In genomic region chr9:61163671-61164288, GRCm38 (mm10) we compare ENCODE assay signal across 9 mouse cellular contexts.
DNase-seq lines count a peak whose midpoint lies in the region; ATAC-seq and TF ChIP-seq lines count a peak whose summit lies in the region.
"Had no signal": no experiment of that assay in that cellular context is flagged by ENCODE, and none has a peak within 500 bp of the region (broad histone marks: within the 10 kb centered on the region; RNA-seq: fewer than 3 reads in every experiment).

No protein-coding gene starts in this region.

- ATAC-seq in common myeloid progenitor, adult 5-6 weeks (replicated peaks; ENCODE audit: low read depth, poor library complexity, severe bottlenecking) = 0 out of 2 replicates have a peak, but pooled peaks have one; percentile 32
- peak; percentile 15; the same call in 1 of the 2 replicates for ATAC-seq in limb, embryonic 15.5 days (ENCODE audit: insufficient number of reproducible peaks, low FRiP score, low TSS enrichment, low read depth)
- ATAC-seq in megakaryocyte-erythroid progenitor cell, adult 5-6 weeks (replicated peaks; ENCODE audit: low FRiP score, low TSS enrichment, poor library complexity, severe bottlenecking) = no peak

- peak overlapping the region; percentile 7 for H3K4me2 ChIP-seq in limb, embryonic 15.5 days
- H3K4me2 ChIP-seq: liver, embryonic 15.5 days had no signal

- WGBS in heart, adult 2 months = 77% methylated on average over 19 of the region's 19 CpGs
- WGBS in heart, embryonic 10.5 days = 74% methylated on average over 19 of the region's 19 CpGs
- 17% methylated on average over 19 of the region's 19 CpGs for WGBS in limb, embryonic 15.5 days

- no peak for TF ChIP-seq POLR2A in heart, adult 2 months (IDR thresholded peaks at IDR 0.05; ENCODE audit: insufficient read depth, low read depth, low read length)

- no peaks in the 10 kb centered on the region for H3K9me3 ChIP-seq in heart, embryonic 10.5 days
- H3K9me3 ChIP-seq in limb, embryonic 15.5 days = no peaks in the 10 kb centered on the region
- H3K9me3 ChIP-seq: liver, embryonic 15.5 days had no signal

- H3K36me3 ChIP-seq in heart, adult 2 months (ENCODE audit: control insufficient read depth, insufficient read depth, low read length) = no peaks in the 10 kb centered on the region
- no peaks in the 10 kb centered on the region for H3K36me3 ChIP-seq in heart, embryonic 10.5 days
- H3K36me3 ChIP-seq in limb, embryonic 15.5 days = no peaks in the 10 kb centered on the region
- H3K36me3 ChIP-seq: liver, embryonic 15.5 days had no signal

- DNase-seq in heart, adult 2 months = peak; percentile 34 to 52
- DNase-seq in heart, embryonic 10.5 days (ENCODE audit: low spot score) = no peak
- peak; percentile 55 for DNase-seq in heart, adult 8-10 months (ENCODE audit: low spot score)
- no peak for DNase-seq in layer of hippocampus, postnatal 36 days
- no peak for DNase-seq in right cerebral cortex, postnatal 4 days

- peak overlapping the region; percentile 17; the same call in 1 of the 2 replicates for H3K27ac ChIP-seq in heart, adult 2 months
- no peak overlapping the region for H3K27ac ChIP-seq in heart, embryonic 10.5 days
- peak overlapping the region; percentile 75 for H3K27ac ChIP-seq in limb, embryonic 15.5 days
- H3K27ac ChIP-seq: liver, embryonic 15.5 days had no signal

- intact Hi-C loops in heart, adult 2 months (cut with DNase I) = no loop called here

- H3K79me2 ChIP-seq in heart, adult 2 months (replicated peaks; ENCODE audit: control insufficient read depth, insufficient read depth, low read length) = no peaks in the 10 kb centered on the region

- no peak overlapping the region for H3K9ac ChIP-seq in heart, adult 2 months (ENCODE audit: low read depth, low read length)
- no peak overlapping the region for H3K9ac ChIP-seq in limb, embryonic 15.5 days
- H3K9ac ChIP-seq: liver, embryonic 15.5 days had no signal

- TF ChIP-seq CTCF in heart, adult 2 months (IDR thresholded peaks at IDR 0.05) = no peak

- no peaks in the 10 kb centered on the region for H3K27me3 ChIP-seq in heart, adult 2 months (ENCODE audit: control insufficient read depth, insufficient read depth, low read length)
- H3K27me3 ChIP-seq in heart, embryonic 10.5 days (ENCODE audit: insufficient read depth, poor library complexity, severe bottlenecking) = peaks cover 65% of the 10 kb centered on the region
- peaks cover 31% of the 10 kb centered on the region for H3K27me3 ChIP-seq in limb, embryonic 15.5 days
- H3K27me3 ChIP-seq: liver, embryonic 15.5 days had no signal

- no peak for TF ChIP-seq EP300 in heart, adult 2 months (IDR thresholded peaks at IDR 0.05; ENCODE audit: insufficient read depth, low read depth, low read length)

- H3K4me3 ChIP-seq in heart, adult 2 months = no peak overlapping the region
- no peak overlapping the region for H3K4me3 ChIP-seq in heart, embryonic 10.5 days
- H3K4me3 ChIP-seq in limb, embryonic 15.5 days = no peak overlapping the region
- H3K4me3 ChIP-seq: liver, embryonic 15.5 days had no signal

- peaks cover 5% of the 10 kb centered on the region for H3K4me1 ChIP-seq in heart, adult 2 months (ENCODE audit: control insufficient read depth, insufficient read depth, low read length)
- peaks cover 26% of the 10 kb centered on the region for H3K4me1 ChIP-seq in heart, embryonic 10.5 days
- H3K4me1 ChIP-seq in limb, embryonic 15.5 days = peaks cover 58% of the 10 kb centered on the region
- H3K4me1 ChIP-seq: liver, embryonic 15.5 days had no signal

Comparison
In these comparisons a context has a peak if more than half of its experiments do, and no peak if none do; other contexts are left out.
1. DNase-seq: peak in heart, adult 2 months (2 of 2) and heart, adult 8-10 months (single experiment); none in heart, embryonic 10.5 days (single experiment), layer of hippocampus, postnatal 36 days (0 of 2) and right cerebral cortex, postnatal 4 days (single experiment).